Mouse (Mus musculus): ENCODE data around the gene Zswim3. TPM values are rescaled to one million over a fixed set of nuclear protein-coding genes. Genes with fewer than 3 reads are reported as not detected.

Zswim3 gene
- total and polyA plus RNA-seq, 3 experiments, result 4.7 to 5.9 TPM; not detected in 1

- peak; percentile 79 for DNase-seq (ENCODE audit: low read depth, low spot score)
- peaks cover 4% of the 10 kb centered on the region for H3K79me2 ChIP-seq (ENCODE audit: control insufficient read depth, insufficient read depth, low read length, poor library complexity)
- H3K4me3 ChIP-seq (ENCODE audit: control insufficient read depth in 1 of 2, insufficient read depth in 1 of 2, low read depth in 2 of 2, low read length in 2 of 2), result no peak overlapping the region
- H3K27ac ChIP-seq (ENCODE audit: control insufficient read depth, low read depth, low read length), result peak overlapping the region; percentile 72
- TF ChIP-seq TBP (IDR thresholded peaks at IDR 0.05; ENCODE audit: low read depth, low read length) (0 out of 2 replicates have a peak, but pooled peaks have one; percentile 51), KAT2A (conservative IDR thresholded peaks at IDR 0.05; ENCODE audit: low read depth, low read length) (no peak), MAX (IDR thresholded peaks at IDR 0.05; ENCODE audit: low read length) (no peak), CTCF (IDR thresholded peaks at IDR 0.05 in 2 of 3, conservative IDR thresholded peaks at IDR 0.05 in 1 of 3; ENCODE audit: control insufficient read depth in 1 of 3, insufficient read depth in 1 of 3, low read depth in 2 of 3, low read length in 3 of 3, poor library complexity in 1 of 3, severe bottlenecking in 1 of 3) (no peak), GATA1 (IDR thresholded peaks at IDR 0.05; ENCODE audit: low read depth, low read length) (peak; percentile 56), ZNF384 (IDR thresholded peaks at IDR 0.05; ENCODE audit: low read depth, low read length) (no peak), SIN3A (IDR thresholded peaks at IDR 0.05; ENCODE audit: low read length) (peak; percentile 80), POLR2AphosphoS5 (IDR thresholded peaks at IDR 0.05; ENCODE audit: borderline replicate concordance, low read depth, low read length) (no peak), TCF12 (IDR thresholded peaks at IDR 0.05; ENCODE audit: low read depth, low read length) (peak; percentile 42; the same call in 1 of the 2 replicates), POLR2A (IDR thresholded peaks at IDR 0.05; ENCODE audit: control insufficient read depth in 1 of 2, insufficient read depth in 1 of 2, low read depth in 1 of 2, low read length in 2 of 2, poor library complexity in 1 of 2) (peak in 1 of 2 experiments; percentile 24; a peak in 1 of 4 replicates), MYC (IDR thresholded peaks at IDR 0.05; ENCODE audit: low read depth, low read length) (0 out of 2 replicates have a peak, but pooled peaks have one; percentile 46), TAL1 (IDR thresholded peaks at IDR 0.05; ENCODE audit: low read length) (no peak), EP300 (IDR thresholded peaks at IDR 0.05; ENCODE audit: low read depth in 1 of 2, low read length in 2 of 2) (peak in 1 of 2 experiments; percentile 53; a peak in 2 of 4 replicates), MEF2A (IDR thresholded peaks at IDR 0.05; ENCODE audit: extremely low read depth, insufficient replicate concordance, low read depth, low read length, poor library complexity, severe bottlenecking) (no peak), ETS1 (IDR thresholded peaks at IDR 0.05; ENCODE audit: low read depth, low read length) (peak; percentile 75), MYB (IDR thresholded peaks at IDR 0.05; ENCODE audit: low read depth, low read length) (no peak), MXI1 (IDR thresholded peaks at IDR 0.05; ENCODE audit: low read depth, low read length) (0 out of 2 replicates have a peak, but pooled peaks have one; percentile 47), NRF1 (IDR thresholded peaks at IDR 0.05; ENCODE audit: insufficient read depth, low read depth, low read length, poor library complexity, severe bottlenecking) (no peak)
- no peaks in the 10 kb centered on the region for H3K9me3 ChIP-seq (replicated peaks; ENCODE audit: insufficient read depth, low read length)
- peaks cover 0 to 19% of the 10 kb centered on the region in 2 experiments; a peak in 2 of 4 replicates for H3K36me3 ChIP-seq (ENCODE audit: control insufficient read depth in 1 of 2, insufficient read depth in 2 of 2, low read length in 2 of 2)
- H3K9ac ChIP-seq (ENCODE audit: control insufficient read depth, low read depth, low read length, poor library complexity, severe bottlenecking), result peak overlapping the region; percentile 38
- H3K27me3 ChIP-seq (ENCODE audit: control insufficient read depth in 1 of 2, insufficient read depth in 2 of 2, low read length in 2 of 2), result no peaks in the 10 kb centered on the region
- H3K4me1 ChIP-seq (ENCODE audit: control insufficient read depth in 1 of 2, insufficient read depth in 2 of 2, low read length in 2 of 2), result peaks cover 2 to 24% of the 10 kb centered on the region in 2 experiments; a peak in 3 of 4 replicates
These were observed 22.4 kb downstream of the Zswim3 start for GRCm38 (mm10) chr2:164827146-164827850.

GRCm38 (mm10) chr2:164828437-164828836, 23.5 kb downstream of the Zswim3 start, which contains the start of gene Spata25:
Spata25 (minus strand) TSS chr2:164828537.
- H3K9ac ChIP-seq (ENCODE audit: control insufficient read depth, low read depth, low read length, poor library complexity, severe bottlenecking), result peak within 1 kb of the TSS; percentile 38
- H3K4me1 ChIP-seq (ENCODE audit: control insufficient read depth in 1 of 2, insufficient read depth in 2 of 2, low read length in 2 of 2), result peaks cover 2 to 22% of the 10 kb centered on the region in 2 experiments; a peak in 3 of 4 replicates
- no peaks in the 10 kb centered on the region for H3K9me3 ChIP-seq (replicated peaks; ENCODE audit: insufficient read depth, low read length)
- no peaks in the 10 kb centered on the region for H3K27me3 ChIP-seq (ENCODE audit: control insufficient read depth in 1 of 2, insufficient read depth in 2 of 2, low read length in 2 of 2)
- peaks cover 0 to 17% of the 10 kb centered on the region in 2 experiments; a peak in 2 of 4 replicates for H3K36me3 ChIP-seq (ENCODE audit: control insufficient read depth in 1 of 2, insufficient read depth in 2 of 2, low read length in 2 of 2)
- H3K4me3 ChIP-seq (ENCODE audit: control insufficient read depth in 1 of 2, insufficient read depth in 1 of 2, low read depth in 2 of 2, low read length in 2 of 2), result no peak within 1 kb of the TSS
- TF ChIP-seq NELFE (IDR thresholded peaks at IDR 0.05; ENCODE audit: low read depth, low read length) (no peak), E2F4 (IDR thresholded peaks at IDR 0.05; ENCODE audit: borderline replicate concordance, low read depth, low read length) (no peak), POLR2A (IDR thresholded peaks at IDR 0.05; ENCODE audit: control insufficient read depth in 1 of 2, insufficient read depth in 1 of 2, low read depth in 1 of 2, low read length in 2 of 2, poor library complexity in 1 of 2) (no peak), MEF2A (IDR thresholded peaks at IDR 0.05; ENCODE audit: extremely low read depth, insufficient replicate concordance, low read depth, low read length, poor library complexity, severe bottlenecking) (no peak), TBP (IDR thresholded peaks at IDR 0.05; ENCODE audit: low read depth, low read length) (no peak), CHD2 (IDR thresholded peaks at IDR 0.05; ENCODE audit: low read length) (no peak), ELF1 (IDR thresholded peaks at IDR 0.05; ENCODE audit: low read depth, low read length) (no peak), ETS1 (IDR thresholded peaks at IDR 0.05; ENCODE audit: low read depth, low read length) (no peak), ZMIZ1 (IDR thresholded peaks at IDR 0.05; ENCODE audit: low read depth, low read length) (no peak), RAD21 (IDR thresholded peaks at IDR 0.05; ENCODE audit: low read depth, low read length) (no peak)
- DNase-seq (ENCODE audit: low read depth, low spot score), result no peak
- peaks cover 9% of the 10 kb centered on the region for H3K79me2 ChIP-seq (ENCODE audit: control insufficient read depth, insufficient read depth, low read length, poor library complexity)
- H3K27ac ChIP-seq (ENCODE audit: control insufficient read depth, low read depth, low read length), result peak within 1 kb of the TSS; percentile 72

Measured in MEL (cell line).